Mouse (Mus musculus): ENCODE results near the gene Pwwp2b. TPM values are rescaled to one million over a fixed set of nuclear protein-coding genes. Genes with fewer than 3 reads are reported as not detected.
A peak's percentile ranks its signal among the peaks of the same experiment; 100 is the strongest.

Pwwp2b gene
- polyA plus RNA-seq, 1 experiment from 2014 or later = 2.3 TPM

GRCm38 (mm10) chr7:139288540-139288939 lies 40.3 kb downstream of the Pwwp2b start:
- WGBS (ENCODE audit: insufficient replicate concordance) = 68% methylated on average over 7 of the region's 7 CpGs
- no peaks in the 10 kb centered on the region for H3K36me3 ChIP-seq
- no peaks in the 10 kb centered on the region for H3K27me3 ChIP-seq (replicated peaks)
- H3K4me1 ChIP-seq = 0 out of 2 replicates have a peak, but pooled peaks cover 4% of the 10 kb centered on the region
- H3K4me3 ChIP-seq = no peak overlapping the region
- H3K9ac ChIP-seq = no peak overlapping the region
- ATAC-seq = no peak
- H3K9me3 ChIP-seq (replicated peaks) = no peaks in the 10 kb centered on the region
- H3K4me2 ChIP-seq = no peak overlapping the region
- H3K27ac ChIP-seq = no peak overlapping the region

- no peaks in the 10 kb centered on the region for H3K27me3 ChIP-seq (replicated peaks)
- H3K4me2 ChIP-seq = no peak overlapping the region
- peaks cover 17% of the 10 kb centered on the region for H3K4me1 ChIP-seq
- ATAC-seq = no peak
- H3K27ac ChIP-seq = no peak overlapping the region
- H3K36me3 ChIP-seq = no peaks in the 10 kb centered on the region
- 63% methylated on average over 4 of the region's 4 CpGs for whole genome bisulfite sequencing (ENCODE audit: insufficient replicate concordance)
- no peak overlapping the region for H3K9ac ChIP-seq
- no peak overlapping the region for H3K4me3 ChIP-seq
- no peaks in the 10 kb centered on the region for H3K9me3 ChIP-seq (replicated peaks)
These were observed 45.1 kb downstream of the Pwwp2b start for GRCm38 (mm10) chr7:139293350-139293749.

- H3K36me3 ChIP-seq = no peaks in the 10 kb centered on the region
These were observed 45.8 kb downstream of the Pwwp2b start for GRCm38 (mm10) chr7:139294076-139294475.

DNA sequence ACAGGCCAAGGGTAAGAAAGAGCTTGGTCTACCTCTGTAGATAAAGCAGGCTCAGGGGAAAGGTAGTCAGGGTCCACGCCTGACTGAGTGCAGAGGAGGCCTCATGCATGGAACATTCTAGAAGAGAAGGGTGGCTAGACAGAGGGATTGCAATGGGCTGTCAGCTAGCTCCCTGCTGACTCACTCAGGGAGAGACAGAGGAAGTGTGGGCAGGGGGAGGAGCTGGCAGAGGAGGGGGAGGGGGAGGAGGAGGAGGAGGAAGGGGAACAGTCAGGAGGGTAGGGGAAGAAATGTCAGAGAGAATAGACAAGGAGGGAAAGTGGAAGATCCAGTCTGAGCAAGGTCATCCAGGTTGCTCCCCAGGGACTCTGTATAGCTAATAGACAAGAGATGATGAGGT lies 47.4 kb downstream of the Pwwp2b start:
- no peaks in the 10 kb centered on the region for H3K36me3 ChIP-seq
- H3K27me3 ChIP-seq (replicated peaks) = no peaks in the 10 kb centered on the region
- 32% methylated on average over 1 of the region's 1 CpGs for WGBS (ENCODE audit: insufficient replicate concordance)
- peak; percentile 50 for ATAC-seq
- no peak overlapping the region for H3K4me2 ChIP-seq
- H3K4me1 ChIP-seq = peaks cover 17% of the 10 kb centered on the region
- no peaks in the 10 kb centered on the region for H3K9me3 ChIP-seq (replicated peaks)
- no peak overlapping the region for H3K9ac ChIP-seq
- H3K4me3 ChIP-seq = no peak overlapping the region
- H3K27ac ChIP-seq = peak overlapping the region; percentile 21; the same call in 1 of the 2 replicates

More at GRCm38 (mm10) chr7:139294076-139294475, 45.8 kb downstream of the Pwwp2b start:
- Histone ChIP-seq H3K4me2 (no peak overlapping the region), H3K4me1 (peaks cover 17% of the 10 kb centered on the region), H3K4me3 (no peak overlapping the region), H3K27ac (no peak overlapping the region), H3K9me3 (replicated peaks) (no peaks in the 10 kb centered on the region), H3K27me3 (replicated peaks) (no peaks in the 10 kb centered on the region), H3K9ac (no peak overlapping the region)
- 66% methylated on average over 5 of the region's 5 CpGs for WGBS (ENCODE audit: insufficient replicate concordance)
- no peak for ATAC-seq

GRCm38 (mm10) chr7:139296552-139297100 lies 48.3 kb downstream of the Pwwp2b start:
- Histone ChIP-seq H3K4me3 (no peak overlapping the region), H3K4me1 (peaks cover 21% of the 10 kb centered on the region), H3K36me3 (no peaks in the 10 kb centered on the region), H3K9me3 (replicated peaks) (no peaks in the 10 kb centered on the region), H3K27me3 (replicated peaks) (0 out of 2 replicates have a peak, but pooled peaks cover 3% of the 10 kb centered on the region), H3K9ac (no peak overlapping the region), H3K27ac (peak overlapping the region; percentile 21; the same call in 1 of the 2 replicates), H3K4me2 (no peak overlapping the region)
- no peak for ATAC-seq
- WGBS (ENCODE audit: insufficient replicate concordance) = 51% methylated on average over 9 of the region's 10 CpGs

DNA sequence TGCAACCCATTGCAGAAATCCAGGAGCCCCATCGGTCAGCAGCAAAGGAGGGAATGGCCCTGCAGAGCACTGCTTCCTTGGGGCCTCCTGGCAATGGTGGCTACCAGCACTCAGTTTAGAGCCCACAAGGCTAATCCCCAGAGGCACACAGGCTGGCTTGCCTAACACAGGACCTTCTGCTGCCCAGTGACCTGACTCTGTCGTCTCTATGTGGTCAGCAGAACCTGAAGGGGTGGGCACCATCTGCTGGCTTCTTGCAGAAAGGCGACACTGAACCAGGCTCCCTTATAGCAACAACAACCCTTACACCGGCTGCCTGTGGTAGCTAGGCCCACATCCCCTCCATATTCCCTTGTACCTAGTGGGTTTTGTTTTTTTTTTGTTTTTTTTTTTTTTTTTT lies 50.2 kb downstream of the Pwwp2b start:
- no peaks in the 10 kb centered on the region for H3K9me3 ChIP-seq (replicated peaks)
- ATAC-seq = no peak; the same call in 1 of the 2 replicates
- H3K4me1 ChIP-seq = peaks cover 23% of the 10 kb centered on the region
- 0 out of 2 replicates have a peak, but pooled peaks cover 5% of the 10 kb centered on the region for H3K27me3 ChIP-seq (replicated peaks)
- 37% methylated on average over 4 of the region's 4 CpGs for WGBS (ENCODE audit: insufficient replicate concordance)
- H3K9ac ChIP-seq = no peak overlapping the region
- H3K36me3 ChIP-seq = no peaks in the 10 kb centered on the region
- no peak overlapping the region for H3K4me2 ChIP-seq
- H3K4me3 ChIP-seq = no peak overlapping the region
- H3K27ac ChIP-seq = no peak overlapping the region

- H3K9ac ChIP-seq = no peak overlapping the region
- H3K4me1 ChIP-seq = peaks cover 23% of the 10 kb centered on the region
- H3K4me3 ChIP-seq = no peak overlapping the region
- H3K27me3 ChIP-seq (replicated peaks) = 0 out of 2 replicates have a peak, but pooled peaks cover 5% of the 10 kb centered on the region
- no peak overlapping the region for H3K4me2 ChIP-seq
- H3K9me3 ChIP-seq (replicated peaks) = no peaks in the 10 kb centered on the region
- WGBS (ENCODE audit: insufficient replicate concordance) = 29% methylated on average over 8 of the region's 8 CpGs
- H3K36me3 ChIP-seq = no peaks in the 10 kb centered on the region
- no peak for ATAC-seq
- no peak overlapping the region for H3K27ac ChIP-seq
These were observed 51.1 kb downstream of the Pwwp2b start for GRCm38 (mm10) chr7:139299424-139299823.

DNA sequence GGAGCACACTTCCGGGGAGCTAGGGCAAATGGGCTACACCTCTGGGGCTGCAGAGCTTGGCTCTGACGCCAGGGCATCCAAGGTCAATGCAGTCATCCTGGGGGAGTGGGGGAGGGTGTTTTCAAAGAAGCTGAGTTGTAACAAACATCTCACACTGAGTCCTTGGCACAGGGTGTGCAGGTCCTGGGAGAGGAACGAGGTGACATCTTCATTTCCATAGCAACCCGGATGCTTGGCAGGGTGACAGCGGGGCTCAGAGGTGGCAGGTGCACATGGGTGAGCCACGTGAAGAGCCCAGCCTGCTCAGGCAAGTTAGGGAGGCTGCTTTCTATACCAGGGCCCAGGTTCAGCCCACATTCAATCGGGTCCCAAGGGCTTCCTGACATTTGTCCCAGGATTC lies 52.1 kb downstream of the Pwwp2b start:
- Histone ChIP-seq H3K9me3 (replicated peaks) (no peaks in the 10 kb centered on the region), H3K27me3 (replicated peaks) (0 out of 2 replicates have a peak, but pooled peaks cover 5% of the 10 kb centered on the region), H3K4me2 (no peak overlapping the region), H3K9ac (no peak overlapping the region), H3K36me3 (no peaks in the 10 kb centered on the region), H3K27ac (no peak overlapping the region), H3K4me3 (no peak overlapping the region), H3K4me1 (peaks cover 15% of the 10 kb centered on the region)
- ATAC-seq = no peak
- WGBS (ENCODE audit: insufficient replicate concordance) = 48% methylated on average over 7 of the region's 7 CpGs

- Histone ChIP-seq H3K4me3 (no peak overlapping the region), H3K9me3 (replicated peaks) (no peaks in the 10 kb centered on the region), H3K4me1 (peaks cover 6% of the 10 kb centered on the region; the same call in 1 of the 2 replicates), H3K9ac (no peak overlapping the region), H3K4me2 (no peak overlapping the region), H3K36me3 (no peaks in the 10 kb centered on the region), H3K27me3 (replicated peaks) (0 out of 2 replicates have a peak, but pooled peaks cover 5% of the 10 kb centered on the region), H3K27ac (no peak overlapping the region)
- 27% methylated on average over 8 of the region's 8 CpGs for WGBS (ENCODE audit: insufficient replicate concordance)
- no peak for ATAC-seq
These were observed 53.2 kb downstream of the Pwwp2b start for GRCm38 (mm10) chr7:139301505-139301904.

DNA sequence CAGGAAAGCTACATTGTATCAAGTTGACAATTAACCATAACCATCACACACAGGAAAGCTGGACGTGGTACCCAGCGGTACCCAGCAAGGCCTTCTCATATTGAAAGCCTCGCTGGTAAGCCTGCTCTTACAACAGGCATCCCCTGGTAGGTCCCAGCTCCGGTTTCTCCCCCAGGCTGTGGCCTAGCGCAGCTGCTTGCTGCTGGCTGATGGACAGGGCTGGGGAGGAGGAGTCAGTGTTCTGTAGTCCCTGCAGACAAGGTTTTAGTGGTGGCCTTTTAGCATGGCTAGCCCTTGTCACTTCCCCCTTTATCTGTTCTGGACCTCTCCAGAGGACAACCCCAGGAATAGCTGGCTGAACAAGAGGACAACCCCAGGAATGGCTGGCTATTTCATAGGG lies 54.0 kb downstream of the Pwwp2b start:
- no peaks in the 10 kb centered on the region for H3K9me3 ChIP-seq (replicated peaks)
- no peak for ATAC-seq
- no peak overlapping the region for H3K9ac ChIP-seq
- 0 out of 2 replicates have a peak, but pooled peaks cover 5% of the 10 kb centered on the region for H3K27me3 ChIP-seq (replicated peaks)
- no peak overlapping the region for H3K4me2 ChIP-seq
- no peak overlapping the region for H3K27ac ChIP-seq
- no peak overlapping the region for H3K4me3 ChIP-seq
- H3K36me3 ChIP-seq = no peaks in the 10 kb centered on the region
- H3K4me1 ChIP-seq = peaks cover 6% of the 10 kb centered on the region; the same call in 1 of the 2 replicates
- WGBS (ENCODE audit: insufficient replicate concordance) = 54% methylated on average over 5 of the region's 5 CpGs

- Histone ChIP-seq H3K9me3 (replicated peaks) (no peaks in the 10 kb centered on the region), H3K36me3 (no peaks in the 10 kb centered on the region), H3K4me1 (peaks cover 6% of the 10 kb centered on the region; the same call in 1 of the 2 replicates), H3K27ac (no peak overlapping the region), H3K4me2 (no peak overlapping the region), H3K27me3 (replicated peaks) (0 out of 2 replicates have a peak, but pooled peaks cover 5% of the 10 kb centered on the region), H3K9ac (no peak overlapping the region), H3K4me3 (no peak overlapping the region)
- peak; percentile 46 for ATAC-seq
- 32% methylated on average over 6 of the region's 6 CpGs for WGBS (ENCODE audit: insufficient replicate concordance)
These were observed 55.2 kb downstream of the Pwwp2b start for GRCm38 (mm10) chr7:139303280-139304011.

GRCm38 (mm10) chr7:139304322-139304721 lies 56.0 kb downstream of the Pwwp2b start:
- H3K9ac ChIP-seq = no peak overlapping the region
- no peak overlapping the region for H3K27ac ChIP-seq
- peaks cover 6% of the 10 kb centered on the region; the same call in 1 of the 2 replicates for H3K4me1 ChIP-seq
- ATAC-seq = no peak
- no peak overlapping the region for H3K4me2 ChIP-seq
- H3K4me3 ChIP-seq = no peak overlapping the region
- H3K27me3 ChIP-seq (replicated peaks) = 0 out of 2 replicates have a peak, but pooled peaks cover 5% of the 10 kb centered on the region
- no peaks in the 10 kb centered on the region for H3K9me3 ChIP-seq (replicated peaks)
- 32% methylated on average over 5 of the region's 5 CpGs for WGBS (ENCODE audit: insufficient replicate concordance)
- H3K36me3 ChIP-seq = no peaks in the 10 kb centered on the region
